Mouse (Mus musculus): ENCODE measurements around the gene Chn2. TPM values are rescaled to one million over a fixed set of nuclear protein-coding genes. Genes with fewer than 3 reads are reported as not detected.

The Chn2 gene
- polyA plus RNA-seq, 1 experiment from 2014 or later = 6.2 TPM

- H3K4me1 ChIP-seq (ENCODE audit: control insufficient read depth, insufficient read depth, low read length) = peaks cover 8% of the 10 kb centered on the region
- H3K4me2 ChIP-seq = no peak overlapping the region
- H3K9me3 ChIP-seq (replicated peaks; ENCODE audit: control insufficient read depth, low read length) = no peaks in the 10 kb centered on the region
- no peaks in the 10 kb centered on the region for H3K36me3 ChIP-seq (ENCODE audit: control insufficient read depth, insufficient read depth, low read length)
- 76% methylated on average over 1 of the region's 1 CpGs for WGBS (ENCODE audit: insufficient replicate concordance)
- no peak overlapping the region for H3K9ac ChIP-seq (ENCODE audit: low read depth, low read length)
- no peak overlapping the region for H3K4me3 ChIP-seq (ENCODE audit: low read depth, low read length)
- no peak for ATAC-seq (replicated peaks; ENCODE audit: insufficient number of reproducible peaks, low FRiP score, low TSS enrichment)
- H3K27ac ChIP-seq (ENCODE audit: low read depth, low read length) = no peak overlapping the region
- H3K27me3 ChIP-seq (ENCODE audit: control insufficient read depth, insufficient read depth, low read length) = no peaks in the 10 kb centered on the region
Measured at GRCm38 (mm10) chr6:54179056-54179873, 139.9 kb downstream of the Chn2 start.

- no peak for ATAC-seq (replicated peaks; ENCODE audit: insufficient number of reproducible peaks, low FRiP score, low TSS enrichment)
- no peak overlapping the region for H3K4me2 ChIP-seq
Measured at GRCm38 (mm10) chr6:54179874-54180212, 140.5 kb downstream of the Chn2 start.

GRCm38 (mm10) chr6:54183825-54184578 is 144.6 kb downstream of the Chn2 start:
- Histone ChIP-seq H3K27ac (ENCODE audit: low read depth, low read length) (no peak overlapping the region), H3K27me3 (ENCODE audit: control insufficient read depth, insufficient read depth, low read length) (no peaks in the 10 kb centered on the region), H3K4me2 (no peak overlapping the region), H3K4me3 (ENCODE audit: low read depth, low read length) (no peak overlapping the region), H3K4me1 (ENCODE audit: control insufficient read depth, insufficient read depth, low read length) (peaks cover 10% of the 10 kb centered on the region), H3K9ac (ENCODE audit: low read depth, low read length) (no peak overlapping the region), H3K9me3 (replicated peaks; ENCODE audit: control insufficient read depth, low read length) (no peaks in the 10 kb centered on the region), H3K36me3 (ENCODE audit: control insufficient read depth, insufficient read depth, low read length) (no peaks in the 10 kb centered on the region)
- no peak for ATAC-seq (replicated peaks; ENCODE audit: insufficient number of reproducible peaks, low FRiP score, low TSS enrichment)
- 43% methylated on average over 14 of the region's 14 CpGs for WGBS (ENCODE audit: insufficient replicate concordance)

More at GRCm38 (mm10) chr6:54179874-54180212, 140.5 kb downstream of the Chn2 start:
- Histone ChIP-seq H3K27me3 (ENCODE audit: control insufficient read depth, insufficient read depth, low read length) (no peaks in the 10 kb centered on the region), H3K27ac (ENCODE audit: low read depth, low read length) (no peak overlapping the region), H3K4me1 (ENCODE audit: control insufficient read depth, insufficient read depth, low read length) (peaks cover 10% of the 10 kb centered on the region), H3K9me3 (replicated peaks; ENCODE audit: control insufficient read depth, low read length) (no peaks in the 10 kb centered on the region), H3K36me3 (ENCODE audit: control insufficient read depth, insufficient read depth, low read length) (no peaks in the 10 kb centered on the region), H3K9ac (ENCODE audit: low read depth, low read length) (no peak overlapping the region), H3K4me3 (ENCODE audit: low read depth, low read length) (no peak overlapping the region)
- 81% methylated on average over 6 of the region's 6 CpGs for WGBS (ENCODE audit: insufficient replicate concordance)

GRCm38 (mm10) chr6:54193631-54194305 is 154.4 kb downstream of the Chn2 start:
- no peak for ATAC-seq (replicated peaks; ENCODE audit: insufficient number of reproducible peaks, low FRiP score, low TSS enrichment)
- Histone ChIP-seq H3K4me3 (ENCODE audit: low read depth, low read length) (no peak overlapping the region), H3K4me1 (ENCODE audit: control insufficient read depth, insufficient read depth, low read length) (no peaks in the 10 kb centered on the region), H3K36me3 (ENCODE audit: control insufficient read depth, insufficient read depth, low read length) (no peaks in the 10 kb centered on the region), H3K27ac (ENCODE audit: low read depth, low read length) (no peak overlapping the region), H3K9me3 (replicated peaks; ENCODE audit: control insufficient read depth, low read length) (no peaks in the 10 kb centered on the region), H3K27me3 (ENCODE audit: control insufficient read depth, insufficient read depth, low read length) (no peaks in the 10 kb centered on the region), H3K4me2 (no peak overlapping the region), H3K9ac (ENCODE audit: low read depth, low read length) (no peak overlapping the region)
- 73% methylated on average over 7 of the region's 7 CpGs for WGBS (ENCODE audit: insufficient replicate concordance)

- WGBS (ENCODE audit: insufficient replicate concordance) = 81% methylated on average over 5 of the region's 5 CpGs
- H3K9ac ChIP-seq (ENCODE audit: low read depth, low read length) = no peak overlapping the region
- 0 out of 2 replicates have a peak, but pooled peaks cover 5% of the 10 kb centered on the region for H3K4me1 ChIP-seq (ENCODE audit: control insufficient read depth, insufficient read depth, low read length)
- no peaks in the 10 kb centered on the region for H3K36me3 ChIP-seq (ENCODE audit: control insufficient read depth, insufficient read depth, low read length)
- H3K27ac ChIP-seq (ENCODE audit: low read depth, low read length) = no peak overlapping the region
- H3K4me3 ChIP-seq (ENCODE audit: low read depth, low read length) = no peak overlapping the region
- no peak overlapping the region for H3K4me2 ChIP-seq
- H3K9me3 ChIP-seq (replicated peaks; ENCODE audit: control insufficient read depth, low read length) = no peaks in the 10 kb centered on the region
- no peaks in the 10 kb centered on the region for H3K27me3 ChIP-seq (ENCODE audit: control insufficient read depth, insufficient read depth, low read length)
- no peak for ATAC-seq (replicated peaks; ENCODE audit: insufficient number of reproducible peaks, low FRiP score, low TSS enrichment)
Measured at GRCm38 (mm10) chr6:54197821-54198412, 158.6 kb downstream of the Chn2 start.

- Histone ChIP-seq H3K4me2 (no peak overlapping the region), H3K4me1 (ENCODE audit: control insufficient read depth, insufficient read depth, low read length) (0 out of 2 replicates have a peak, but pooled peaks cover 8% of the 10 kb centered on the region), H3K27ac (ENCODE audit: low read depth, low read length) (no peak overlapping the region), H3K9ac (ENCODE audit: low read depth, low read length) (no peak overlapping the region), H3K27me3 (ENCODE audit: control insufficient read depth, insufficient read depth, low read length) (no peaks in the 10 kb centered on the region), H3K36me3 (ENCODE audit: control insufficient read depth, insufficient read depth, low read length) (no peaks in the 10 kb centered on the region), H3K9me3 (replicated peaks; ENCODE audit: control insufficient read depth, low read length) (no peaks in the 10 kb centered on the region), H3K4me3 (ENCODE audit: low read depth, low read length) (no peak overlapping the region)
- WGBS (ENCODE audit: insufficient replicate concordance) = 43% methylated on average over 4 of the region's 4 CpGs
- ATAC-seq (replicated peaks; ENCODE audit: insufficient number of reproducible peaks, low FRiP score, low TSS enrichment) = no peak
Measured at GRCm38 (mm10) chr6:54199516-54199915, 160.2 kb downstream of the Chn2 start.

GRCm38 (mm10) chr6:54200031-54200722 is 160.8 kb downstream of the Chn2 start:
- Histone ChIP-seq H3K27ac (ENCODE audit: low read depth, low read length) (no peak overlapping the region), H3K9ac (ENCODE audit: low read depth, low read length) (no peak overlapping the region), H3K4me2 (no peak overlapping the region), H3K36me3 (ENCODE audit: control insufficient read depth, insufficient read depth, low read length) (no peaks in the 10 kb centered on the region), H3K9me3 (replicated peaks; ENCODE audit: control insufficient read depth, low read length) (no peaks in the 10 kb centered on the region), H3K4me1 (ENCODE audit: control insufficient read depth, insufficient read depth, low read length) (peaks cover 11% of the 10 kb centered on the region; the same call in 1 of the 2 replicates), H3K4me3 (ENCODE audit: low read depth, low read length) (no peak overlapping the region), H3K27me3 (ENCODE audit: control insufficient read depth, insufficient read depth, low read length) (no peaks in the 10 kb centered on the region)
- 86% methylated on average over 11 of the region's 11 CpGs for WGBS (ENCODE audit: insufficient replicate concordance)
- no peak for ATAC-seq (replicated peaks; ENCODE audit: insufficient number of reproducible peaks, low FRiP score, low TSS enrichment)

All from heart, embryonic 11.5 days (tissue).